Mouse (Mus musculus): ENCODE results near the gene Slc45a3.
A peak's percentile ranks its signal among the peaks of the same experiment; 100 is the strongest.

The Slc45a3 gene

DNA sequence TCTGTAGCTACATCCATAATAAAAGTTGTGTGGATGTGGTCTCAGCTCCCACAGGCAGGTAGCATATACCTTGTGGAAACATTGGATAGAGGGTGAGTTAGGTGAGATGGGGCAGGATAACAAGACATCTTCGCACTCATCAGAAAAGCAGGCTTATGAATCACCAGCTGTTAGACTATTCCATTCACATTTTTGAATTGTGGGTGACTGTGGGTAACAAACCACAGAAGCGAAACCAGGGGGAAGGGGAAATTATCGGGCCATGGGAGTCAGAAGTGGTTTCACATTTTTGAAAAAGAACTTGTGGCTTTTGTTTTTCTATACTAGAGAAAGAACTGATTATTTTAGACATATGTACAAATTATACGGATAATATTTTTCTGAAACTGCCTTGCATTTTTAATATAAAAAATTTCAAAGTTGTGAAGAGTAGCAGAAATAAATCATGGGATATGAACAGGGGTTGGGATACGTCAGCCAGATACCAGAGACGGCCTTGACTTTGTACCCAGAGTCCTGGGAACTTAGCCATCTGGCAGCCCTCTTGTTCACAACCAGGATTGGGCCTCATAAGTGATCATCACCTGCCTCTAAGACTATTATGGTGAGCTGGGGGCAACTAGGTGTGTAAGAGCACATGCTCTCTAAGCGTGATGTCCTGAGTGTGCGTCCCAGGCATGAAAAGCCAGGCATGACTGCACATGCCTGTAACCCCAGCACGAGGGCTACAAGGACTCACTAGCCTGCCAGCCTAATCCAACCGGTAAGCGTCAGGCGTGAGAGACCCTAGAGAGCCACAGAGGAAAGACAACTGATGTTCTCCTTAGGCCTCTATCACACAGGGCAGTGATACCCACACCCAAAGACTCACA, 30.6 kb downstream of the Slc45a3 start:
- DNase-seq (ENCODE audit: low read depth, low spot score), result no peak

DNA sequence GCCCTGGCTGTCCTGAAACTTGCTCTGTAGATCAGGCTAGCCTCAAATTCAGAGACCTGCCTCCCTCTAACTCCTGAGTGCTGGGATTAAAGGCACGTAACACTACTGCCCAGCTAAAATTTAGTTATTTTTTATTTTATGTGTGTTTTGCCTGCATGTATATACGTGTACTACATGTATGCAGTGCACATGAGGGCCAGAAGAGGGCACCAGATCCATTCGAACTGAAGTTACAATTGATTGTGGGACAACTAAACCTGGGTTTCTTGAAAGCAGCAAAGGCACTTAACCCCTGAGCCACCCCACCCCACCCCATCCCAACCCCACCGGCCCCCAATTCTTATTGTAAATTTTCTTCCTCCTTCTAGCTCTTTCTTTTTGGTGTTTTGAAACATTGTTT, 32.3 kb downstream of the Slc45a3 start:
- peak; percentile 85 for DNase-seq (ENCODE audit: low read depth, low spot score)

DNA sequence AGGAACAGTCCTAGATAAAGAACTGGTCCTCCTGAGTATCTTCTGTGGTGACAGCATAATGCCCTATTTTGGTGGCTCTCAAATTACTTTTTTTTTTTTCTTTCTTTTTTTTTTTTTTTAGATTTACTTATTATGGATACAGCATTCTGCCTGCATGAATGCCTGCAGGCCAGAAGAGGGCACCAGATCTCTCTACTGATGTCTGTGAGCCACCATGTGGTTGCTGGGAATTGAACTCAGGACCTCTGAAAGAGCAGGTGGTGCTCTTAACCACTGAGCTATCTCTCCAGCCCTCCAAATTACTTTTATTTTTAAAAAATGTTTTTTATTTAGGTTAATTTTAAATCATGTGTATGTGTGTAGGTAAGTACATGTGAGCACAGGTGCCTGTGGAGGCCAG, 37.7 kb downstream of the Slc45a3 start:
- peak; percentile 60 for DNase-seq (ENCODE audit: low read depth, low spot score)

DNA sequence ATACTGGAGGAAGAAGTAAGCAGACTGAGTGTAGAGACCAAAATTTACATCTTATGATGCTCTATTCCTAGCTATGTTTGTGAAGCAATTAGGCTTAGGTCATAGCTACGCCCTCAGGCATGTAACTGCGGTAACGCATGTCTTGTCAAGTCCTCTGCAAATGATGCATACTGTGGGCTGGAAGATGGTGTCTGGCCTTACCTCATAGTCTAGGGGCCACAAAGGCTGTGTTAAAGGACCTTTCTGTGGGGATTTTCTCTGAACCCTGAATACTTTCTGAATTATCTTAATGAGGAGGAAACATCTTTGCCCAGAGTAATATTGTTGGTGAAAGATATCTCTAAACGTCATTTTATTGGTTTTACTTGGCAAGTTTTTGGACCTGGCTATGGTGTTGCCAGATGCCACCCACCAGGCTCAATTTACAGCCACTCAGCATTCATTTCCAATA, 39.1 kb downstream of the Slc45a3 start:
- no peak for DNase-seq (ENCODE audit: low read depth, low spot score)

DNA sequence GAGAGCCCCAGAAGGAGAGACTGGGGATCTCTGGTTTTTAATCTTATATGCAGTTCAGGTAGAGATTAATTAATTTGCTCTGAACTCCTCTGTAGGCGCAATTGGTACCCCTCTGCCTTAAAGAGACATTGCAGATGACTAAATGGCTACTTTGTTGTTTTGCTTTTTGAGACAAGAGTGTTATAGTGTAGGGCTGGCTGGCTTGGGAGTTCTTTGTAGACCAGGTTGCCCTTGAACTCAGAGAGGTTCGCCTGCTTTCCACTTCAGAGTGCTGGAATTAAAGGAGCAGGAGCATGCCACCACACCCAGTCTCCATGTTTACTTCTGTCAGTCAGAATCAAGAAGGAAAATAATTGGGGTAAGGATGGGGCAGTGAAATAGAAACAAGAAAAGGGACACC, 40.3 kb downstream of the Slc45a3 start:
- DNase-seq (ENCODE audit: low read depth, low spot score), result no peak

DNA sequence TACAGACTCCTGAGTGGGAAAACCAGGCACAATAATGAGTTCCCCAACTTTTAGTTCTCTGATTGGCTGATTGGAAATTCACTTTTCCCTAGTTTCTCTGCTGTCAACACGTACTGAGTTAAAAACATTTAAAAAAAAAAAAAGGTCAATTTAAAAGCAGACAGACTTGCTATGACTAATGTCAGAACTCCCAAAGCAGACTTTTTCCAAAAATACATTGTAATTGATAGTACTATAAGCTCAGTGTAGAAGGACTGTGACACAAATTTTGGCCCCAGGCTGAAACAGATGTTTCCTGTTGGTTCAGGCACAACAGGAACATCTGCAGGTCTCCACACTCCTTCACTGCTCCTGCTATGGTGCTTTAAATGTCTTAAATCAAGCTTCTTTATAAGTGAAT, 41.0 kb downstream of the Slc45a3 start:
- DNase-seq (ENCODE audit: low read depth, low spot score), result no peak

DNA sequence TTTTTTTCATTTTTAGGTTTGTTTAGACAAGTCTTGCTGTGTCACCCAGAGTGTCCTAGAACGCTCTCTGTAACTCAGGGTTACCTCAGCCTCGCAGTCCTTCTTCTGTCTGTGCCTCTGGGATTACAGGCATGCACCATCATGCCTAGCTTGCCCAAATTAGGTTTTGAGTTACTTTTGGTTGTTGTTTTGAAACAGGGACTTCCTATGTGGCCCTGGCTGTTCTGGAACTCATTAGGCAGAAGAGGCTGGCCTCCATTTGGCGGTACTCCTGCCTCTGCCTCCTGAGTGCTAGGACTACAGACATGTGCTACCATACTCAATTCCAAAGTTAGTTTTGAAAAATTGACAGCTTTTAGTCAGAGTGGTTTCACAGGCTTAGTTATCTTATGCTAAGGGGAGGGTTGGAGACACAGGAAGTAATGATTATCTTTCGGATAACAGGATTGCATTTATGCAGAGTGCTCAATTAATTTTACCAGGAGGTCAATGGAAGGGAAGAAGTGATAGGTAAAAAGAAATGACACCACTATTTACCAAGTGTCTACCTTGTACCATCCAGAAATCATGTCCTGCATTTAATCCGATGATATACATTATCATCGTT, 41.9 kb downstream of the Slc45a3 start:
- peak; percentile 8 for DNase-seq (ENCODE audit: low read depth, low spot score)

DNA sequence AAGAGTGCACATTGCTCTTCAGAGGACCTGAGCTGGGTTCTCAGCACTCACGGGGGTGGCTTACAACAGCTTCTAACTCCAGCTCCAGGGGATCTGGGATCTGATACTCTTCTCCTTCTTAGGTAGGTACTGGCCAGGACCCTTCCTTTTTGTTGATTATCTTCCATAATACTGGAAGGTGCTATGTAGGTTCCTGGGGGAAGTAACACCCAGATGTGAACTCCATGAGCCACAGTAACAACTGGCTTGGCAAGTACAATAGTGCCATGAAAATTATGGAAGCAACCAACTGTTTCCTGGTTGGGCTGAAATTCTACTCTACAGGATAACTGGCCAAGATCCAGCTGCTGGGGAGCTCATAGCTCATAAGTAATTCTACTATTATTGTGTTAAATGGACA, 42.7 kb downstream of the Slc45a3 start:
- DNase-seq (ENCODE audit: low read depth, low spot score), result no peak

DNA sequence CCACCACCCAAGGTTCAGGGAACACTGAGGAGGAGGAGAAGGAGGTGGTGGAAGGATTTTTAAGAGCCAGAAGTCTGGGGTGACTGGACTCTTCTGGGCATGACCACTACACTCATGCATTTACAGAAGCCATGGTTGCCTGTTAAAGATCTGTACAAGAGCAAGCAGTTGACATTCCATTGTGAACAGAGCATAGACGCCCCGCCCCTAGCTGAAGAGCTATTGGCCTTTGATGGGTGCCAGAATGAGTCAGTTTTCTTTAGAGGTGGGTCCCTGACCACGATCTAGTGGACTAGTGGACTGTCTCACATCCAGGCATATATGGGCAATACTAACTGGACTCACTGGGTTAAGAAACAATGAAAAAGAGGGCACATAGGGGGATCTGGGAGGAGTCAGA, 43.3 kb downstream of the Slc45a3 start:
- no peak for DNase-seq (ENCODE audit: low read depth, low spot score)

DNA sequence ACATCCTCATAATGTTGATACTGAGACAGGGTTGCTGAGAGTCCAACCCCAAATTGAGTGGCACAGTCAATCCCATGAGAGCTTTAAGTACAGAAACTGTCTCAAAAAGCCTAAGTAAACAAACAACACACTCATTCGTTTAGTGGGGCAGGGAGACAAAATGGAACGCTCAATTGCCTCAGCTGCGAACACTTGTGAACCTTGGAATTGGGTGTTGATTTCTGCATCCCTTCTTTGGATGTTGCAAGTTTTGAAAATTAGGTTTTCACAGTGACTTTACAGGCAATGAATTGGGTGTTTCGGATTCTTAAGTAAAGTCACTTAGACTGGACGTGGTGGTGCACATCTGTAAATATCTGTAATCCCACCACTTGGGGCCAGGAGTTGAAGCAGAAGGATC, 44.0 kb downstream of the Slc45a3 start:
- DNase-seq (ENCODE audit: low read depth, low spot score), result no peak

DNA sequence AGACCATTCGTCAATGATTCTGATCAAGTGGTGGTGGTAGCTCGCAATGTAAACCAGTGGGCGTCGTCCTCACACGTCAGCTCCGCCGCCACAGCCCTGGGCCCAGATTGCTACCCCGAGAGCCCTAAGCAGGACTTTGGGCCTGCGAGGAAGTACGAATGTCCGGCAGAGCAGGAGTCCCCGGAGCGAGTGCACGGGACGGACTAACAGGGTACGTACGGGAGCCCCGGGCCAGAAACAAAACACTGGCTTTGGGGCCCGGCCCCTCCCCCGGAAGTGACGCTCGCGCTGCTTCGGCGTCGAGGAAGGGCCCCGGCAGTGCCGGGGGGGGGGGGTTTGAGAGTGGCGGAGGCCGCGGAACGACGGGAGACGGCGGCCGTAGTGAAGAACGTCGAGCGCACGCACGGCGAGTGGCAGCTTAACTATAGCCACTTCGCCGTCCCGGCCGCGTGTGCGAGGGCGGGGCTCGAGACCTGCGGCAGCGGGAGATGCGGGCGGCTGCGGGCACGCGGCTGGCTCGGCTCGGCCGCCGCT, 44.6 kb downstream of the Slc45a3 start, which contains the start of gene Elk4:
Elk4 (plus strand) TSS at position 326 of the 534 bp plus-strand sequence.
- peak; percentile 95 for DNase-seq (ENCODE audit: low read depth, low spot score)

DNA sequence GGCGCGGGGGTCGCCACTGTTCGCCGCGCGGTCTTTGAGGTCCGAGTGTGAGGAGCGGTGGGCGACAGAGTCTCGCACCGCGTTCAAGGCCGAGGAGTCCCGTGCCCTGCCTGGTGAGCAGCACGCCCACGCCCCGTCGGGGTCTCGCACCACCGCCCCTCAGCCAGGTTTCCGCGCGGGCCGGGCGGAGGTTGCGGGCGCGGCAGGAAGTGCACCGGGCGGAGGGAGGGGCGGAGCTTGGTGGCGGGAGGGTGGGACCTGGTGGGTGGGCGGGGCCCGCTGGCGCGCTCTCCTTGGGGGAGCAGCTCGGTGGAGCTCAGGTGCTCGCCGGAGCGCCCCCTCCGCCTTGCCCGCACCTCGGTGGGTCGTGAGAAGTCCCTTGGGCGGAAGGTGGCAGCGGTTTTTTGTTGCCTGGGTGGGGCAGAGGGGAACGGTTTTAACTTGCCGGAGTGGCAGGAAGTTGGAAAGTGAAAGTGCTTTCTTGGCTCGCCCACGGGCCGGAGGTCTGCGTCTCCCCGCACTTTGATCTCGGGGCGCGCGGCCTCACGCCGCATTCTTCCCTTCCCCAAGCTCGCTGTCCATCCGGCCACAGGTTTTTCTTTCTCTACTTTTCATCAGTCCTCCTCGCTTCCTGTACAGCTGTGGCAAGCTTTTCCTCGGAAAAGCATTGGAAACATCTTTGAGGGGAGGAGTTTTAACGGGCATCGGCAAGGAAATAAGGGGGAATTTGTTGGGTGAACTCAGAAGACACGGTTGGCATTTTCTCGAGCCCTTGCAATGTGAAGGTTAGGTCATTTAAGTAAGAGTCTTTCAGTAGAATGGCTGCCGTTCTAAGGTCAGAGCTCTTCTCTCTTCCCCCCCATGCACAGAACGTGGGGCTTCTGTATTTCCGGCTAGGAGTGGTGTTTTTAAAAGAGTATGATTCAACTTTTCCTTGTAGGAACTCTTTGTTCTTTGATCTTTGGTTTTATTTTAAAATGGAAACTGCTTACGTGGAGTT, 45.4 kb downstream of the Slc45a3 start:
- peak; percentile 96 for DNase-seq (ENCODE audit: low read depth, low spot score)

DNA sequence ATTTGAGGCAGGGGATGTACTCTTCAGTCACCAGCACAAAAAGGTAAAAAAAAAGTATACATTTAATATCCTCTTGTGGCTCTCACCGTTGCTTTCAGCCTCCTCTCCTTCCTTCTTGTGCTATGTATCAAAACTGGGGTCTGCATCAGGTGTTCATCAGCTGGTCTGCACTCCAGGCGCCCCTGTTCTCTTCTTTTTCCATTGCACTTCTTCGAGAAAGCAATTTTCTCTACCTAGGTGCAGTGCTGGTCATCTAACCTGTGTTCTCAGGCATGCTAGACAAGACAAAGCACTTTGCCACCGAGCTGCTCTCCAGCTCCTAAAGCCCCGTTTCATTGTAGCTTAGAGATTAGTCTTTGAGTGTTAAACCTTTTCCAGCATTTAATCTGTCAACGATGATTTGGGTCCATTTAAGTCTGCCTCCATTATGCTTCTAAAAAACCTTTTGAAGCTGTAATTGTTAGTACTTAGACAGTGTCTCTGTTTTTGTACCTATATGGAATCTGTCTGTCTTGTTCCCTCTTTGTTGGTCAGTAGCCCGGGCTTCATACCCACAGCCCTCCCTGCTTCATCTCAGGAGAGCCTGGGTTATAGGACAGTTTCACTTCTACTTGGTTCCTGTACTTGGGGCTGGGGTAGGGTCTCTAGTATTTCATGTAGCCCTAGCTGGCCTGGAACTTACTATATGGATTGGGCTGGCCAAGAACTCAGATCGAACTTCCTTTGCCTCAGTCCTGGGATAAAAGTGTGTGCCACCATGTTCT, 46.3 kb downstream of the Slc45a3 start:
- DNase-seq (ENCODE audit: low read depth, low spot score), result peak; percentile 35

DNA sequence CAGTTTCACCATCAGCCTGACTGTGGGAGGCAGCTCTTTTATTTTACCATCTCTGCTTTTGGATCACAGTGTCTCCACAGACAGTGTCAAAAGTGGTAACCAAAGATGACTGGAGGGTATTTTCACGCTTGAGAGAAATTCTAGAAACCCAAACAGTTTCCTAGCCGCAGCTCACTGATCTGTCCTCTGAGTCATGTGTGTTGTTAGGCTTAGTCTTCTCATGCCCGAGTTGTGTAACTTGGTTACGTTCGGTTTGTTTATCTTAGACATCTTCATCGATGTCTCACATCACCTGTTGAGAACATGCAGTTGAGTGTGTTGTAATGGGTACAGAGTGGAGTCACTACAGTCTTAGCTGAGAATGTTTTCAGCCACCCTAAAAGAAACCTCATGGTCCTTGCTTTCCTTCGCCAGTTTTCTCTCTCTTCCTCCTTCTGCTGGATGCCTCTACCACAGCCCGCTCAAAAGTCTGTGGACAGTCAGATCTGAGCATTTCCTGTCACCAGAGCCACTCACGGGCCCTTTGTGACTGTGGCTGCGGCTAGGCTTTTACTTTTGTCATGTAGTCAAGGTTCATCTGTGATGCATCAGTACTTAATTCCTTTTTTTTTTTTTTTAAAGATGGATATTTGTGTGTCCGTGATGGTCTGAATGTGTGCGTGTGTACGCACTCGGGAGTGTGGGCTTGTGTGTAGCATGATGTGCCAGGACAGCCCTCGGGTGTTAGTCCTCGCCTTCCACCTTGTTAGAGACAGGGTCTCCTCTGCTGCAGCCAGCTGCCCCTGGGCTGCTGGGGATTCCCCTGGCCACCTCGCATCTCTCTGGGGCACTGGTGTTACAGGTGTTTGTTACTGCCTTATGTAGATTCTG, 48.1 kb downstream of the Slc45a3 start:
- peak; percentile 79 for DNase-seq (ENCODE audit: low read depth, low spot score)

DNA sequence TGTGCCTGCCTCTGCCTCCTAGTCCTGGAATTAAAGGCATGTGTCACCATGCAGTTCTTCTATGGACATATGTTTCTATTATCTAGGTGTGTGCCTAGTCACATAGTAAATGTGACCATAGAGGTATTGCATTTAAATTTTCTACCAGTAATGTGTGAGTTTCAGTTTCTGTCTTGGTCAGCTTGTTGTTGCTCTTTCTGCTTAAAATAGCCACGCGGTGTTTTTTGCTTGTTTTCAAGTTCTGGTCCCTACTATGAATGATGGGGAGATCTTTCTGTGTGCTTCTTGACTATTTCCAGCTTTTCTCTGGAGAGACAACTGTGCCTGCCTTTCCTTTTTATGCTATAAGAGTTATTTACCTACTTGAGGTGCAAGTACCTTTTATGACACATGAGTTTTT, 49.0 kb downstream of the Slc45a3 start:
- peak; percentile 47 for DNase-seq (ENCODE audit: low read depth, low spot score)

DNA sequence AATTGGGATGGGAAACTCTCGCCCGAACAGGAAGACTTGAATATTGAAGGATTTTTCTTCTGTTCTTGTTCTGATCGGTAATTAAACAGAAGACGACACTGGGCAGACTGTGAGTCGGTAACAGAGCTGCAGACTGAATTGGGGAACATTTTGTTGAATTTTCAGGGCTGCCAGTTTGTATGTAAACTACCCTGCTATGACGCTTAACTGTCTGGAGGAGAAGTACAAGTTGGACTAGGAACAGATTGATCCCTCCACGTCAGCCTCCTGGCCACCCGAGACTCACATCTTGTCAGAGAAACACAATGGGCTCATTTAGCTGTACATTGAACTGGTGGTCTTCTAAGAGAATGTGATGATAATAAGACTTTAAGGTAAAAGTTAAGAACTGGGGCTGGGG, 50.1 kb downstream of the Slc45a3 start:
- DNase-seq (ENCODE audit: low read depth, low spot score), result no peak

DNA sequence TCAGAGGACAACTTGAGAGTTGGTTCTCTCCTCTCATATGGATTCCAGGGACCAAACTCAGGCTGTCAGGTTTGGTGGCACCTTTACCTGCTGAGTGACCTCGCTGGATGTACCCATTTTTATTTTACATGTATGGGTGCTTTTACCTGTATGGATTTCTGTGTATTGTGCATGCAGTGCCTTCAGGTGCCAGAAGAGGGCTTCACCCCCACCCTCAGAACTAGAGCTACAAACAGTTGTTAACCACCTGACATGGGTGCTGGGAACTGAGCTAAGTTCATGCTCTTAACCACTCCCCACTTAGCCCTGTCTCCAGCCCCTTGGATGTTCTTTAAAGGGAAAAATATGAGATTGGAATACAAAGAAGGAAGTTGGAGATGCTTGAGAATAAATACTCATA, 52.0 kb downstream of the Slc45a3 start:
- peak; percentile 69 for DNase-seq (ENCODE audit: low read depth, low spot score)

DNA sequence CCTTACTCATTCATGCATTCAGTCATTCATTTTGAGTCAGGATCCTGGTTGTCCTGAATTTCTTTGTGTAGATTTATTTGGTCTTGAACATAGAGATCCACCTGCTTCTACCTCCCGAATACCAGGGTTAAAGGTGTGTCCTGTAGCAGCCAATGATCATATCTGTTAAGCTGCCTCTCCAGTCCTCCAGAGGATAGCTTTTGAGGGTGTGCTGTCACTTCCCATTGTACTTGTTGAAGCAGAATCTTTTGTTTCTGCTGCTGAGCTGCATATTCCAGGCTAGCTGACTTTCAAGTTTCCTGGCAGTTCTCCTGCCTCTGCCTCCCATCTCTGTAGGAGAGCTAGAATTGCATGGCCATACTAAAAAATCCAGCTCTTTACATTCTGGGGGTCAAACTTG, 53.9 kb downstream of the Slc45a3 start:
- DNase-seq (ENCODE audit: low read depth, low spot score), result no peak

DNA sequence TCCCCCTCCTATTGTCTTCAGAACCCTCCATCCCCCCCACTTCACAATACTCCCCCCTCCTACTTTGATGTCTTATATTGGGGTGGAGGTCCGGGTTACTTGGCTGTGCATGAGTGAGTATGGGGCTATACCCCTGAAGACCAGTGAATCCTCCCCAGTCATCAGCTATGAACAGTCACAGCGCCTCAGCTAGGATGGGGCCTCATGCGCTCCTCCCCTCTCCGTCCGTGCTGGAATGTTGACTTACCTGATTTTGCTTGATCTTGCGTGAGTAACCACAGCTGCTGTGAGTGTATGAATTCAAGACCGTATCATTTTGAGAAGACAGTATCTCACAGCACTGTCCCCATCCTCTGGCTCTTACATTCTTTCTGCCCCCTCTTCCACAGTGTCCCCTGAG, 57.1 kb downstream of the Slc45a3 start:
- DNase-seq (ENCODE audit: low read depth, low spot score), result no peak

DNA sequence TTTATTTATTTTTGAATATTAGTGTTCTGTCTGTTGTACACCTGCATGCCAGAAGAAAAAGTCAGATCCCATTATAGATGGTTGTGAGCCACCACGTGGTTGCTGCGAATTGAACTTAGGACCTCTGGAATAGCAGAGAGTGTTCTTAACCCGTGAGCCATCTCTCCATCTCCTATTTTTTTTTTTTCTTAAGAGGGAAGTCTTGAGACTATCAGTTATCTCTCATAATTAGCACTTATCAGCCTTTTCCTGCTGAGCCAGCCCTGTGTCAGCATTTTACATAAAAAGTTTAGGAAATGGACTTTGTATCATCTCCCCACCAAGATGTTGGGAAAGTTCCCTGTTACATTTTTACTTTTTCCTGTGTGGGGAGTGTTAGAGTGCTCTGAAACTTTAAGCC, 59.3 kb downstream of the Slc45a3 start:
- DNase-seq (ENCODE audit: low read depth, low spot score), result no peak

All from CD4-positive, CD25-positive, alpha-beta regulatory T cell, adult 2 months (primary cell).